Mouse (Mus musculus) spleen, adult 12 weeks (tissue): ENCODE data around the gene Gm28778.
"Not testable (repeated sequence)": the region's sequence is repeated elsewhere in the genome, so short reads cannot be mapped to it uniquely, and the experiment has no call there.

Experiments used
- DNase-seq: peaks from one replicate; pipeline ENCODE4 v3.0.0; 2022; ENCODE audit warnings: low spot score

Gm28778 gene

DNA sequence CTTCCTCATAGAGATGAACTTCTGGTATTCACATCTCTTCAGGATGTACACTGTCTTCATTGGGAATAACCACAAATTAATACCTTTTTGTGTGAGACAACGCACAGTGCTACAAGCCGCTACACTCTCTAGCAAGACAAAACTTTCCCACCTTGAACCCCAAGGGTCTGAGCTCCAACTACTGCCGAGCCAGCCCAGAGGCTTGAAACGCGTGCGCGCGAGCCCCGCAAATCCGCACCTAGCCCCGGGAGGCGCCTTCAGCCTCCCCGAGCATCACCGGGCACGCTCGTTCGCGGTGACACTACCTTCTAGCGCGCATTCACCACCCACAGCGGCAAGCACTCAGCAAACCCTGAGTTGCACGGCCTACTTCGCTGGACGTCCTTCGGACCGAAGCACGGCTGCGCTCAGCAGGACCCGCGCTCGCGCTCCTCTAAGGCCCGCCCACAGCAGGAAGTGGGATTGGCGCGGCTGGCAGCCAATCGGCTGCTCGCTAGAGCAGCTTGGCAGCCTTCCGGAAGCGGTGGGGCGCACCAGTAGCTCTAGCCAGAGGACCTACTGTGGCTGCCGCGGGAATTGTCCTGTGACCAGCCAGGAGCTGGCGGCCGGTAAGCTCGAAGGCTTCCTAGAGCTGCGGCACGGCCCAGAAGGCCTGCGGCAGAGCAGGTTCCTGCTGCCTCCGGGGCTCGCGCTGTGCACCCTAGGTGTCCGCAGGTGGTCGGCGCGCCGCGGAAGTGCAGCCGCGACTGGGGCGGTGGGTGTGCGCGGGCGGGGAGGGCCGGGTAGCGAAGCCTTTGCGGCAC, at the start of gene Gm28778, which contains the start of the genes Pms1 and Ormdl1:
Gm28778 (plus strand) TSS at position 531 of the 803 bp plus-strand sequence.
Pms1 (minus strand) TSS at position 438 of the 803 bp plus-strand sequence.
Ormdl1 (plus strand) TSS at position 515 of the 803 bp plus-strand sequence.
- peak; percentile 89 for DNase-seq

GRCm38 (mm10) chr1:53264958-53265612, 31.8 kb upstream of the Gm28778 start:
- DNase-seq, result not testable (repeated sequence)

GRCm38 (mm10) chr1:53269901-53270300, 27.0 kb upstream of the Gm28778 start:
- no peak for DNase-seq

- DNase-seq, result no peak
Measured at GRCm38 (mm10) chr1:53272646-53273045, 24.3 kb upstream of the Gm28778 start.

DNA sequence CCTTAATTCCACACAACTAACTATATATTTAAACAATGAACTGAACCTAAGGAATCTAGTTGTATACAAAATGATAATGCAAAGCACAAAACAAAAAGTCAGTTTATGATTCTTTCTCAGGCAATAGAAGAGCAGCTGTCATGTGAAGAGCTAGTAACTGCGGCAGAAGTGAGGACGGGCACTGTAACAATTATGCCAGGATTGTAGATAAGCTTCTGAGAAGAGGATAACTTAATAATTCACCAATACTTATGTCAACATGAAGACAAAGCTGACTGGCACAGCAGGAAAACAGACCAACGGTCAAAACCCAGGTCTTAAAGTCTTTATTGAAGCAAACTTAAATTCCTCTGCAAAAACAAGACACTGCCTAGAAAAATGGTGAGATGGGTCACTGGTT, 5.7 kb upstream of the Gm28778 start:
- DNase-seq, result no peak

- no peak for DNase-seq
Measured at GRCm38 (mm10) chr1:53300506-53300905, 3.6 kb downstream of the Gm28778 start.

GRCm38 (mm10) chr1:53312989-53313967, 16.4 kb downstream of the Gm28778 start, which contains the start of gene Osgepl1:
Osgepl1 (plus strand) TSS chr1:53313624.
- peak; percentile 74 for DNase-seq

- DNase-seq, result no peak
Measured at GRCm38 (mm10) chr1:53321662-53322344, 24.9 kb downstream of the Gm28778 start.

DNA sequence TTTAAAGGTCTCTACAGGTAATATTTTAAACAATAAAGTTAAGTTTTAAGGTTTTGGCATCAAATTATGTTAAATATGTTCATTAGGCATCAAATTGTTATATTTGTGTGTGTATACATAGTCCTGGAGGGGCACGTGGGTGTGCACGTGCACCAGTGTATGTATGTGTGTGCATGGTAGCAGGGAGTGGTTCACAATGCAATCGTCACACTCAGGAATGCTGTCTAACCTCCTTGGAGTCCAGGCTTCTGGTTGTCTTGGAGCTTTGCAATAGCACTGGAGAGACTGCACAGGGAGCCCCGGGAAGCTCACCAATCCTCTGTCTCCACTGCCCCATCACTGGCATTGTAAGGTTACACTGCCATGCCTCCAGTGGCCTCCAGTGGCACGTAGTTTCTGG, 26.3 kb downstream of the Gm28778 start:
- no peak for DNase-seq

DNA sequence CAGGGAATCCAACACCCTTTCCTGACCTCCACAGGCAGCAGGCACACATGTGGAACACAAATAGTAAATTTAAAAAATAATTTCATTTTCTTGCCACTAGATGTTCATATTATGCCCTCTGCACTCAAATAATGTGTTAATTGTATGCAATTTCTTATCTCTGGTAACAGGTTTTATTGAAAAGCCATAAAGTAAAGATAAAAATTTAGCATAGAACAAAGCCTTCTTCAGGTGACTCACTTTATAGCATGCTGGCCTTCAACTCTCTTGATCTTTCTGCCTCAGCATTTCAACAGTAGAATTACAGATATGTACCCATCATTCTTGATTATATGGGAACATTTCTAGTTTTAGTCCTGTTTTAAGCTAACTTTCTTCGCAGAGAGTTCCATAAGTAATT, 27.4 kb downstream of the Gm28778 start:
- DNase-seq, result no peak

- DNase-seq, result no peak
Measured at GRCm38 (mm10) chr1:53324827-53325494, 28.1 kb downstream of the Gm28778 start.

- DNase-seq, result not testable (repeated sequence)
Measured at GRCm38 (mm10) chr1:53333527-53333926, 36.6 kb downstream of the Gm28778 start.

DNA sequence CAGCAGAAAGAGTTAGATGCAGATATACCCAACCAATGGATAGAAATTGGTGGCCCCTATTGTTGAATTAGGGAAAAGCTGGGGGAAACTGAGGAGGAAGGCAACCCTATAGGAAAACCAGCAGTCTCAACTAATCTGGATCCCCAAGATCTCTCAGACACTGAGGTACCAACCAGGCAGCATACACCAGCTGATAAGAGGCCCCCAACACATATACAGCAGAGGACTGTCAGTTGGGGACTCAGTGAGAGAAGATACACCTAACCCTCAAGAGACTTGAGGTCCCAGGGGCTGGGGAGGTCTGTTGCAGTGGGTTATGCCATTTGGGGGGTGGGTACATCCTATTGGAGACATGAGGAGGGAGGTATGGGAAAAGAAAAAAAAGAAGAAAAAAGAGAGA, 38.6 kb downstream of the Gm28778 start:
- DNase-seq, result no peak

DNA sequence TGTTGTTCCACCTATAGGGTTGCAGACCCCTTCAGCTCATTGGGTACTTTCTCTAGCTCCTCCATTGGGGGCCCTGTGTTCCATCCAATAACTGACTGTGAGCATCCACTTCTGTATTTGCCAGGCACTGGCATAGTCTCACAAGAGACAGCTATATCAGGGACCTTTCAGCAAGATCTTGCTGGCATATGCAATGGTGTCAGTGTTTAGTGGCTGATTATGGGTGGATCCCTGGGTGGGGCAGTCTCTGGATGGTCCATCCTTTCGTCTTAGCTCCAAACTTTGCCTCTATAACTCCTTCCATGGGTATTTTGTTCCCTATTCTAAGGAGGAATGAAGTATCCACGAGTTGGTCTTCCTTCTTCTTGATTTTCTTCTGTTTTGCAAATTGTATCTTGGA, 40.5 kb downstream of the Gm28778 start:
- DNase-seq, result not testable (repeated sequence)

- DNase-seq, result no peak
Measured at GRCm38 (mm10) chr1:53341071-53341470, 44.2 kb downstream of the Gm28778 start.

GRCm38 (mm10) chr1:53352327-53353261, 55.7 kb downstream of the Gm28778 start, which contains the start of the genes Asdurf, Gm28551 and Asnsd1:
Asdurf (minus strand) TSS chr1:53352619.
Gm28551 (minus strand) TSS chr1:53352667.
Asnsd1 (minus strand) TSS chr1:53352752.
- peak; percentile 99 for DNase-seq

GRCm38 (mm10) chr1:53358988-53359387, 62.1 kb downstream of the Gm28778 start:
- DNase-seq, result no peak
